Mouse (Mus musculus) ES-Bruce4 (cell line): Measurements from ENCODE around the gene Glrx3. TPM values are rescaled to one million over a fixed set of nuclear protein-coding genes. Genes with fewer than 3 reads are reported as not detected.

Experiments used
- H3K27ac ChIP-seq: 2 replicates; pipeline ENCODE4 v1.5.1; 2012; ENCODE audit warnings: low read length, inconsistent platforms; ENCODE audit not compliant: insufficient read depth
- H3K27me3 ChIP-seq: 2 replicates; pipeline ENCODE4 v1.6.1; 2012; ENCODE audit warnings: mild to moderate bottlenecking, low read length, inconsistent platforms; ENCODE audit not compliant: control insufficient read depth, poor library complexity, insufficient read depth, severe bottlenecking
- H3K36me3 ChIP-seq: 2 replicates; pipeline ENCODE4 v1.6.1; 2012; ENCODE audit warnings: inconsistent platforms, mild to moderate bottlenecking, low read length, moderate library complexity; ENCODE audit not compliant: control insufficient read depth, poor library complexity, insufficient read depth, severe bottlenecking
- H3K4me1 ChIP-seq: one replicate; pipeline ENCODE4 v1.8.1; 2011; ENCODE audit warnings: low read length; ENCODE audit not compliant: control insufficient read depth, insufficient read depth
- H3K4me3 ChIP-seq: 2 replicates; pipeline ENCODE4 v1.5.1; 2011; ENCODE audit warnings: low read depth, mild to moderate bottlenecking, low read length
- H3K9ac ChIP-seq: 2 replicates; pipeline ENCODE4 v1.6.1; 2012; ENCODE audit warnings: low read depth, mild to moderate bottlenecking, inconsistent platforms; ENCODE audit not compliant: poor library complexity, severe bottlenecking
- H3K9me3 ChIP-seq: replicated peaks from 2 replicates; pipeline ENCODE4 v1.6.1; 2012; ENCODE audit warnings: mild to moderate bottlenecking, low read length, inconsistent platforms; ENCODE audit not compliant: control insufficient read depth, poor library complexity, insufficient read depth, severe bottlenecking
- CTCF ChIP-seq: IDR thresholded peaks from one replicate; pipeline ENCODE4 v1.8.1; 2011; ENCODE audit warnings: low read depth, low read length
- EP300 ChIP-seq: IDR thresholded peaks from 2 replicates; pipeline ENCODE4 v1.6.1; 2011; ENCODE audit warnings: low read depth, low read length; ENCODE audit not compliant: insufficient read depth
- POLR2A ChIP-seq: IDR thresholded peaks from one replicate; pipeline ENCODE4 v1.8.1; 2011; ENCODE audit warnings: low read length; ENCODE audit not compliant: insufficient read depth
- polyA plus RNA-seq: library from polyadenylated mRNA; stranded (reverse); fragments of >200 nt; gene quantifications from 2 replicates; pipeline ENCODE4 v1.2.4, GENCODE M21; 2011; ENCODE audit warnings: low read depth; ENCODE audit not compliant: missing spikeins, insufficient read depth, insufficient read length

Gene Glrx3
- polyA plus RNA-seq, 1 experiment = 274 TPM

DNA sequence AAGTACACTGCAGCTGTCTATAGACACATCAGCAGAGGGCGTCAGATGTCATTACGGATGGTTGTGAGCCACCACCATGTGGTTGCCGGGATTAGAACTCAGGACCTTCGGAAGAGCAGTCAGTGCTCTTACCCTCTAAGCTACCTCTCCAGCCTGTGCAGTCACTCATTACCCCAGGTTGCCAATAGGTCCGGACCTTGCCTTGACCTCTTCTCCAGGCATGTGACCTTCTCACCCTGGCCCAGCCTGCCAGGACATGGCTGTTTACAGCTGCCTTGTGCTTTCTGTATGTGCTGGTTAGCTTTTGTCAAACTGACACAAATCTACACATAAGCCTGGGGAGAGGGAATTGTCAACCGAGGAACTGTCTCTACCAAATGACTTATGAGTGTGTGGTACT lies 43.4 kb downstream of the Glrx3 start:
- H3K9me3 ChIP-seq = no peaks in the 10 kb centered on the region
- H3K4me3 ChIP-seq = no peak overlapping the region
- no peak overlapping the region for H3K9ac ChIP-seq
- no peak for TF ChIP-seq EP300
- no peak for TF ChIP-seq POLR2A
- TF ChIP-seq CTCF = no peak
- no peaks in the 10 kb centered on the region for H3K27me3 ChIP-seq
- no peaks in the 10 kb centered on the region for H3K4me1 ChIP-seq
- no peak overlapping the region for H3K27ac ChIP-seq
- H3K36me3 ChIP-seq = no peaks in the 10 kb centered on the region

DNA sequence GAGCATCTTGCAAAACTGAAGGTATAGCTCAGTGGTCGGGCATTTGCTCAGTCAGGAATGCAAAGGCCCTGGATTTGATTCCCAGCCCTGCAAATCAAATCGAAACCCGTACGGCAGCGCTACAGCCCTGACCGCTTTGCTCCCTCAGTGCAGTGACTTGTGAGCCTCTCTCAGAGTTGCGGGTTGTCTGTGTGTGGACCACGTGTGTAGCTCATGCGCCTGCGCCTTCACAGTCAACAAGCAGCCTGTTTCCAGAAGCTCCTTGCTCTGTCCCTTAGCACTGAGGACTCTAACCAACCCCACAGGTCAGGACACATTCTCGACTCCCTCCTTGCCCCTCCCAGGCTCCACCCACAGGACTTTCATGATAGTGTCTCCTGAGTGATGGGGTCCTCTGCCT lies 46.6 kb downstream of the Glrx3 start:
- H3K9me3 ChIP-seq = no peaks in the 10 kb centered on the region
- H3K27me3 ChIP-seq = no peaks in the 10 kb centered on the region
- no peak overlapping the region for H3K4me3 ChIP-seq
- H3K27ac ChIP-seq = no peak overlapping the region
- H3K4me1 ChIP-seq = no peaks in the 10 kb centered on the region
- no peak overlapping the region for H3K9ac ChIP-seq
- no peaks in the 10 kb centered on the region for H3K36me3 ChIP-seq
- TF ChIP-seq POLR2A = no peak
- TF ChIP-seq CTCF = no peak
- no peak for TF ChIP-seq EP300

DNA sequence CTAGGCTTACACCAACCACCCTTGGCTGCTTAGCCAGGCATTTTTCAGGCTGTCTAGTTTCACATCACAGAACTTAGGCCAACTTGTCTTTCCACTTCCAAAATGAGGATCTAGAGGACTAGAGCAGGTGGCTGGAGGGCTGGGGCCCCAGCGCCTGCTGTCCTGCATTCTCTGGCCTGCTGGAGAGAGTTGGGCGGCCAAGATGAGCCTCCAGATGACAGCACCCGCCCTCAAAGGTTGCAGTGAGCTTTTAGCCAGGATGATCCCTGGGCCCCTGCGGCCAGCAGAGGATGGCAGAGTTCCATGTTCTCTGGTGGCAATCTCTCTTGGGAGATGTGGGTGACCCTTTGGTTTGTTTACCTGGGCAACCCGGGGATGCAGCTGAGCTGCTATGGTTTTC lies 51.0 kb downstream of the Glrx3 start:
- H3K27ac ChIP-seq = no peak overlapping the region
- no peaks in the 10 kb centered on the region for H3K27me3 ChIP-seq
- H3K9ac ChIP-seq = no peak overlapping the region
- no peak for TF ChIP-seq CTCF
- H3K4me3 ChIP-seq = no peak overlapping the region
- H3K36me3 ChIP-seq = no peaks in the 10 kb centered on the region
- no peaks in the 10 kb centered on the region for H3K9me3 ChIP-seq
- H3K4me1 ChIP-seq = no peaks in the 10 kb centered on the region

DNA sequence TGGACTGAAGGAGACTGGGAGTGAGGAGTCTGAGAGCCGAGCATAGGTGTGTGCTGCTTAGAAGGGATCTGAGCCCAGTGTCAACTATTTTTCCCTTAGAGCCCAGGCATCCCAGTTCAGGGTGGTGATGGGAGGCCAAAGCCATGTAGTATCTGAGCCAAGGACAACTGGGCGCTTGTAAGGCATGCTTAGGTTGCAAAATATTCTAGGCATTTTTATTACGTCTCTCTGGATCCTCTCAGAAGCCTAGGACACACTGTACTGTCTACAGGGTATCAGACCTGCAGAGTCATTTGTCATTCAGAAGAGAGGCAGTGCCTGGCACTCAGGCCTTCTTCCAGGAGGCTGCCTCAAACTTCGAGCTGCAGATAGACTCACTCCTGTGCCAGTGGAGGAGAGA lies 53.3 kb downstream of the Glrx3 start:
- no peak overlapping the region for H3K27ac ChIP-seq
- no peaks in the 10 kb centered on the region for H3K9me3 ChIP-seq

DNA sequence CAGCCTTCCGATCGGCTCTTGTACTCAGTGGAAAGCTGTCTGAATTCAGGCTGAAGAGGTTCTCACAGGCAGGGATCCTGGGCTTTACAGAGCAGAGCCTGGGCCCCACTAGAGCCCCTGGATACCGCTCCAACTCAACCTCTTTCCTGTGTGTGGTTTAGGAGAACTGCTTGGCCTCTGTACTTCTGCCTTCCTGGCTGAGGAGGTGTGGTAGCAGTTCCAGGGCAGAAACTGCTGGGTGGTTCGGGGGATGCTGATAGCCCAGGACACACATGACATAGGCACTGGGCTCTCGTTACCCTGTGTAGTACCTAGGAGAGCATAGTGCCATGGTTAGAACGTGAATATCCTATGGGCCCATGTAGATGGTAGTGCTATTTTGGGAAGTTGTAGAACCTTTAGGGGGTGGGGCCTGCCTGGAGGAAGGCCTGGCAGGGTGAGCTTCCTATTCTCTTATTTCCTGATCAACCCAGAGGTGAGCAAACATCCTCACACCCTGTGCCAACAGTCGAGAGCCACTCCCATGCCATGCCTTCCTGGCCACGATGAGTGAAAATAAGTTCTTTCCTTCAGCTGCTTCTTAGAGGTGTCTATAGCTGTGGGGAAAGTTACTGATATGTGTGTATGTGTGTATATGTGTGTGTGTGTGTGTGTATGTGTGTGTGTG lies 55.0 kb downstream of the Glrx3 start:
- no peaks in the 10 kb centered on the region for H3K4me1 ChIP-seq
- no peaks in the 10 kb centered on the region for H3K27me3 ChIP-seq
- no peaks in the 10 kb centered on the region for H3K36me3 ChIP-seq
- no peak overlapping the region for H3K27ac ChIP-seq
- H3K9ac ChIP-seq = no peak overlapping the region
- no peaks in the 10 kb centered on the region for H3K9me3 ChIP-seq
- no peak overlapping the region for H3K4me3 ChIP-seq
- TF ChIP-seq EP300 (no peak), POLR2A (no peak), CTCF (no peak)

More for the DNA sequence above, 53.3 kb downstream of the Glrx3 start:
- Histone ChIP-seq H3K36me3 (no peaks in the 10 kb centered on the region), H3K4me3 (no peak overlapping the region), H3K27me3 (no peaks in the 10 kb centered on the region), H3K9ac (no peak overlapping the region), H3K4me1 (no peaks in the 10 kb centered on the region)
- TF ChIP-seq POLR2A = no peak
- TF ChIP-seq EP300 = no peak
- no peak for TF ChIP-seq CTCF

DNA sequence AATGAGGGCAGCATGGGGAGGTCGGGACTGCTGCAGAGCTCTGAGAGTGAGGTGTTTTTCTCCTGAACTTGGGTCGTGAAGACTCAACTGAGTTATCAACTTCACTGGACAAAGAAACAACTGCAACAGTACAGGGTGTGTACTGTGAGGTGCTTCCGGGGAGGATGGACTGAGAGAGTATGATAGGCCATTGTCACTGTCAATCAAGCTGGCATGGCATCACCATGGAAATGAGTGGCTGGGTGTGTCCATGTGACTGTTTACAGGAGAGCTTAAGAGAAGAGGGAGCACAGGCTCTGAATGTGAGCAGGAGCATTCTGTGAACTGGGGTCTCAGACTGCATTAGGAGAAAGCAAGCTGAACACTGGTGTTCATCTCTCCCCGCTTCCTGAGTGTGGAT lies 61.3 kb downstream of the Glrx3 start:
- H3K4me3 ChIP-seq = no peak overlapping the region
- no peaks in the 10 kb centered on the region for H3K36me3 ChIP-seq
- H3K9me3 ChIP-seq = no peaks in the 10 kb centered on the region
- no peaks in the 10 kb centered on the region for H3K27me3 ChIP-seq
- no peaks in the 10 kb centered on the region for H3K4me1 ChIP-seq
- no peak overlapping the region for H3K9ac ChIP-seq
- H3K27ac ChIP-seq = no peak overlapping the region
- TF ChIP-seq POLR2A (no peak), EP300 (no peak), CTCF (no peak)
